Mouse (Mus musculus) forebrain, embryonic 16.5 days (tissue): ENCODE results near the gene Frmd4b. TPM values are rescaled to one million over a fixed set of nuclear protein-coding genes. Genes with fewer than 3 reads are reported as not detected.

Experiments
- ATAC-seq: fragments of 200-750 bp; cut with Nextera tagmentation; 2 replicates; pipeline ENCODE4 v1.8.0; 2017; ENCODE audit warnings: mild to moderate bottlenecking, moderate library complexity
- H3K27ac ChIP-seq: fragments of 300-500 bp; sonication (generic); 2 replicates; pipeline ENCODE4 v1.5.1; 2014; ENCODE audit warnings: low read length, control low read depth
- H3K27me3 ChIP-seq: fragments of 300-500 bp; sonication (generic); replicated peaks from 2 replicates; pipeline ENCODE4 v1.6.1; 2014; ENCODE audit warnings: low read length; ENCODE audit not compliant: control insufficient read depth, insufficient read depth
- H3K36me3 ChIP-seq: fragments of 300-500 bp; sonication (generic); 2 replicates; pipeline ENCODE4 v1.6.1; 2014; ENCODE audit not compliant: control insufficient read depth, insufficient read depth
- H3K4me1 ChIP-seq: fragments of 300-500 bp; sonication (generic); replicated peaks from 2 replicates; pipeline ENCODE4 v1.6.1; 2014; ENCODE audit warnings: low read length; ENCODE audit not compliant: control insufficient read depth, insufficient read depth
- H3K4me2 ChIP-seq: fragments of 300-500 bp; sonication (generic); 2 replicates; pipeline ENCODE4 v1.6.1; 2014; ENCODE audit warnings: mild to moderate bottlenecking, low read length, control low read depth
- H3K4me3 ChIP-seq: fragments of 300-500 bp; sonication (generic); replicated peaks from 2 replicates; pipeline ENCODE4 v1.5.1; 2014; ENCODE audit warnings: mild to moderate bottlenecking, low read length, control low read depth
- H3K9ac ChIP-seq: fragments of 300-500 bp; sonication (generic); replicated peaks from 2 replicates; pipeline ENCODE4 v1.6.1; 2014; ENCODE audit warnings: low read depth, low read length, control low read depth
- H3K9me3 ChIP-seq: fragments of 300-500 bp; sonication (generic); 2 replicates; pipeline ENCODE4 v1.6.1; 2016; ENCODE audit warnings: low read length; ENCODE audit not compliant: control insufficient read depth
- WGBS: fragments of 180-500 bp; shearing (Covaris S2); extraction: QIAGEN DNeasy Blood & Tissue Kit; methylation state at CpG from one replicate; pipeline ENCODE4 v1.1.7; 2014; 5-methylcytosine and 5-hydroxymethylcytosine counted together
- polyA plus RNA-seq: library from polyadenylated mRNA; unstranded; fragments of >200 nt; fragmentation: Nextera tagmentation; extraction: Ambion mirVana; gene quantifications from 2 replicates; pipeline ENCODE4 v1.2.1, GENCODE M21; 2015

Gene Frmd4b
- polyA plus RNA-seq, 1 experiment from 2014 or later, result 50.0 TPM

DNA sequence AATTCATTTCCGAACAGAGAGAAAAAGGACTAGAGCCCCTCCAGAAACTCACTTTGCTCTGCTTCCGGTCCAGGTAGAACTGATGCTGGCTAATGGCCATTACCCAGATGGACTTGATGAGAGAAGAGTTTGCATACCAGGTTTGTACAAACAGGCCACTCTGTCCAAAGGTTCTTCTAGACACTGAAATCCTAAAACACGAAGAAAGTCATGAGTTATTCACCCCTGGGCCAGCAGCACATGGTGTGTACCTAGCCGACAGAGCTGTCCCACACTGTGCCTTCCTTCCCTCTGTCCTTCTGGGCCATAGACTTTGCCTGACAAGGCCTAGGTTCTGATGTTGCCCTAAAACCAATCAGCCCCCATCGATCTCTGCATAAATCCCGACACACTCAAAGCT lies 308.8 kb downstream of the Frmd4b start:
- H3K4me1 ChIP-seq, result peaks cover 22% of the 10 kb centered on the region
- no peak overlapping the region for H3K4me3 ChIP-seq
- H3K4me2 ChIP-seq, result no peak overlapping the region
- H3K9ac ChIP-seq, result no peak overlapping the region
- H3K36me3 ChIP-seq, result no peaks in the 10 kb centered on the region
- H3K27me3 ChIP-seq, result no peaks in the 10 kb centered on the region
- 92% methylated on average over 6 of the region's 6 CpGs for WGBS
- H3K9me3 ChIP-seq, result no peaks in the 10 kb centered on the region
- H3K27ac ChIP-seq, result no peak overlapping the region
- ATAC-seq, result no peak

DNA sequence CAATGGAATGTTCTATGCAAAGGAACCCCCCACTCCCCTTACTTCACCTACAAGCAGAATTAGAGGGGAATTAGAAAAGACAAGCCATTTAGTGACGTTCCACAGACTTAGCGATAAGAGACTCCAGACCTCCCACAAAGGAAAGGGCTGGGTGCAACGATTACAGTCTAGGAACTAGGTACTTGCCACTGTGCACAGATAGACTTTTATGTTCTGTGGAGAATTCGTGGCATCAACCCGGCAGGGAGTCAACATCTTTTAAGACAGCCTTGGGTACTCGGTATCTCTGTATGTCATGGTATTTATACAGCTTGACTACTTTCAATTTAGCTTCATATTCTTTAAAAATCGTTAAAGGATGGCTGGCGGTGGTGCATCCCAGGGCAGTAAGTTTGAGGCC lies 310.1 kb downstream of the Frmd4b start:
- Histone ChIP-seq H3K27ac (no peak overlapping the region), H3K36me3 (no peaks in the 10 kb centered on the region; the same call in 1 of the 2 replicates), H3K4me2 (no peak overlapping the region), H3K4me1 (peaks cover 19% of the 10 kb centered on the region), H3K9ac (no peak overlapping the region), H3K4me3 (no peak overlapping the region), H3K9me3 (no peaks in the 10 kb centered on the region), H3K27me3 (no peaks in the 10 kb centered on the region)
- 67% methylated on average over 8 of the region's 8 CpGs for WGBS
- no peak for ATAC-seq

DNA sequence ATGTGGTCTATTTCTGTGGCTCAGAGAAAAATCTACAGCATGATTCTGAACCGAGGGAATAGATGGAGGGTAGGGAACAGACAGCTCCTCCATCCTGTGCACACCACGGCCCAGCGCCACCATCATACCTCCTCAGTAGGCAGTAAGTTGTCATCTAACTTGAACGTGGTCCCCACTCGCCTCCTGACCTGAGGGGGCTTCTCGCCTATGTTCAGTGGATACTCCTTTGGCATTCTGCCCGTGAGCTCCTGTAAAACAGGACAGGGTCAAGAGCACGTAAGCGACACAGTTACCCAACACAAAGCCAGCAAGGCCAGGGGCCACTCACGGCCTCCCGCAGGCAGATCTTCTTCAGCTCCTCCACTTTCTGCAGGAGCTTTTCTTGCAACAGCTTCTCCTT lies 311.0 kb downstream of the Frmd4b start:
- Histone ChIP-seq H3K36me3 (no peaks in the 10 kb centered on the region; the same call in 1 of the 2 replicates), H3K4me1 (peaks cover 13% of the 10 kb centered on the region), H3K27ac (no peak overlapping the region), H3K9ac (no peak overlapping the region), H3K4me2 (no peak overlapping the region), H3K27me3 (no peaks in the 10 kb centered on the region), H3K4me3 (no peak overlapping the region), H3K9me3 (no peaks in the 10 kb centered on the region)
- ATAC-seq, result no peak
- 85% methylated on average over 11 of the region's 11 CpGs for WGBS

DNA sequence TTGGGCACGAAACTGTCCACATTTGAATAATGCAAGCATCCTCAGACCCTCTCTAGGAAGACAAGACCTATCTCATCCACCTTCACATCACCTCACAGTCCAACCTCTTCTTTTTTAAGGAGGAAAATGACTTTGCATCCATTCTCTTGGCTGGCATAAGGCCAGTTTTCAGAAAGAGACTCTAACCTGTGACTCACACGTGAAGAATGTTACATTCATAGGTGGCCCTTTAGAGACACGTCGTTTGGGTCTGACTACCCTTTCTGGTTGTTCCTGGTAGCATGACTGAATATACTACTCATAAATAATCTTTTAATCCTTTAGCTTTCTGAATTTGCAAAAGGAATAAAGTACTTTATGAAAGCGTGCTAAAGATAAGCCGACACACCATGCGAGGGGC lies 311.9 kb downstream of the Frmd4b start:
- WGBS, result 76% methylated on average over 7 of the region's 7 CpGs
- no peaks in the 10 kb centered on the region; the same call in 1 of the 2 replicates for H3K36me3 ChIP-seq
- H3K9me3 ChIP-seq, result no peaks in the 10 kb centered on the region
- no peak overlapping the region for H3K27ac ChIP-seq
- H3K4me1 ChIP-seq, result peaks cover 9% of the 10 kb centered on the region; the same call in 1 of the 2 replicates
- H3K4me2 ChIP-seq, result no peak overlapping the region
- H3K27me3 ChIP-seq, result no peaks in the 10 kb centered on the region
- no peak overlapping the region for H3K9ac ChIP-seq
- no peak for ATAC-seq
- H3K4me3 ChIP-seq, result no peak overlapping the region

DNA sequence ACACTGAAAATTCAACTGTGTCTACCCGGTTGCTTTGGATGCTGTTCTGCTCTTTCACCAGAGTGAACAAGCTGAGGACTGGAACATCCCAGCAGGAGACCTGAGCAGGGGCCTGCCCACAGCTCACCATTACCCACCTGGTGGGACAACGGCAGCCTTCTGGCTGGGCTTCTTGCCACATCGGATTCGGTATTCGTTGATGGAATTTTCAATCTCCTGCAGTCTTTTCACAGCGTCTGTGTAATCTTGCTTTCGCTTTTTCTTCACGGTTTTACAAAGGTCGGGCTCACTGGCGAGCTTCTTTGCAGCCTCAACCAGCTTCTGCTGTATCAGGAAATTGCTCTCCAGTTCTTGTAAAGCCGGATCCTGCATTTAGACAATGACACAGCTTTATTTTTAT lies 312.3 kb downstream of the Frmd4b start:
- no peaks in the 10 kb centered on the region for H3K27me3 ChIP-seq
- H3K4me2 ChIP-seq, result no peak overlapping the region
- H3K9ac ChIP-seq, result no peak overlapping the region
- no peak overlapping the region for H3K27ac ChIP-seq
- peaks cover 2% of the 10 kb centered on the region for H3K36me3 ChIP-seq
- no peak for ATAC-seq
- peaks cover 9% of the 10 kb centered on the region; the same call in 1 of the 2 replicates for H3K4me1 ChIP-seq
- WGBS, result 51% methylated on average over 11 of the region's 11 CpGs
- H3K9me3 ChIP-seq, result no peaks in the 10 kb centered on the region
- H3K4me3 ChIP-seq, result no peak overlapping the region

DNA sequence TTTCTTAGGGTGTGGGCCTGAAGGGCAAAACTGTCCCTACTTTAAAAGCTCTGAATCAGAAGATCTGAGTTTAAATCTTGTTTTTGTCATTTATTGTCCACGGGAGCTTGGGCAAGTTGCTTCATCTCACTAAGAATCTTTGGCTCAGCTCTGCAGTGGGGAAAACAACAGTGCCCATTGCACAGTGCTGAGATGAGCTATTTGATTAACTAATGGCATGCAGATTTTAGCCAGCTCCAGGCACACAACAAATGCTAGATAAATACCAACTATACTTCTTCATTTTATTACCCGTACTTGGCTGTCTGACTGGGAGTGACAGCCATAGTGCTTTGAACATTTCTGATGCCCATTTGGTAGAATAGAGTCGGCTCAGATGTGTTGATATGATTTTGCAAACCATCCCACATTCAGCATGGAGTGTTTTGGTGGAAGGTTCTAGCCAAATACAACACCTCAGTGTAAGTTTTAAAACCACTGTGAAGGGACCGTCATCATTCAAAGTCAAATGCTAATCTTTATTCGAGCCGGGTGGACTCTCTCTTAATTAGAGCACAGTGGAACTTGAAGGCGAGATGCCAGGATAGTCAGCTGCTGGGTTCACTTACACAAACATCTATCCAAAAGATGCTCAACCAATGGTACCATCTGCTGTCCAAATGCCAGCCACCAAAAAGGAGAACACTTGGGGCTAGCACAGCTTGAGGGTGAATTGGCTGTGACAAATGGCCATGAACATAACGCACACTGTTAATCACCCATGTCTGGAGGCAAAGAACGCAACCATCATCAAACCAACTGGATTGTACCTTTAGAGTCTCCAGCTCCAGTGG lies 313.8 kb downstream of the Frmd4b start:
- H3K9me3 ChIP-seq, result no peaks in the 10 kb centered on the region
- H3K4me2 ChIP-seq, result no peak overlapping the region
- H3K27me3 ChIP-seq, result no peaks in the 10 kb centered on the region
- ATAC-seq, result peak; percentile 54; the same call in 1 of the 2 replicates
- no peak overlapping the region for H3K9ac ChIP-seq
- peaks cover 9% of the 10 kb centered on the region; the same call in 1 of the 2 replicates for H3K4me1 ChIP-seq
- no peak overlapping the region for H3K4me3 ChIP-seq
- H3K27ac ChIP-seq, result no peak overlapping the region
- H3K36me3 ChIP-seq, result peaks cover 4% of the 10 kb centered on the region
- WGBS, result 50% methylated on average over 9 of the region's 9 CpGs

DNA sequence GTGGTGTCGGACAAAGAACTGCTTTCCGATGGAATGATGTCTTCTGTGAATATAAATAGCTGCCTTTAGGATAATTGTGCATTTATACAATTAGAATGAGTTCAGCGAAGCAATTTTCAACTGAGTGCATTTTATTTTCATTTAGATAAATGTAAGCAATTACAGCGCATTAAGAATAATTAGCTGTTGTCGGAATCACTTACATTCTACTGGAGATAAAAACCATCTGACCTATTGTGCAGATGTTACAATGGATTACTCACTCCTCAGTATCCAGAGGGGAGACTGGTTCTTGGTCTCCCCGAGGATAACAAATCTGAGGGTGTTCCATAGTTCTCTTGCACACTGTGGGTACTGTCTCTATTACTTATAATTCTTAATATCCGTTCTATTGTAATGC lies 315.0 kb downstream of the Frmd4b start:
- H3K27ac ChIP-seq, result no peak overlapping the region
- H3K9ac ChIP-seq, result no peak overlapping the region
- peak; percentile 47; the same call in 1 of the 2 replicates for ATAC-seq
- no peaks in the 10 kb centered on the region for H3K9me3 ChIP-seq
- WGBS, result 52% methylated on average over 7 of the region's 7 CpGs
- H3K4me1 ChIP-seq, result peaks cover 9% of the 10 kb centered on the region; the same call in 1 of the 2 replicates
- no peak overlapping the region for H3K4me3 ChIP-seq
- H3K4me2 ChIP-seq, result no peak overlapping the region
- peaks cover 11% of the 10 kb centered on the region for H3K36me3 ChIP-seq
- no peaks in the 10 kb centered on the region for H3K27me3 ChIP-seq

DNA sequence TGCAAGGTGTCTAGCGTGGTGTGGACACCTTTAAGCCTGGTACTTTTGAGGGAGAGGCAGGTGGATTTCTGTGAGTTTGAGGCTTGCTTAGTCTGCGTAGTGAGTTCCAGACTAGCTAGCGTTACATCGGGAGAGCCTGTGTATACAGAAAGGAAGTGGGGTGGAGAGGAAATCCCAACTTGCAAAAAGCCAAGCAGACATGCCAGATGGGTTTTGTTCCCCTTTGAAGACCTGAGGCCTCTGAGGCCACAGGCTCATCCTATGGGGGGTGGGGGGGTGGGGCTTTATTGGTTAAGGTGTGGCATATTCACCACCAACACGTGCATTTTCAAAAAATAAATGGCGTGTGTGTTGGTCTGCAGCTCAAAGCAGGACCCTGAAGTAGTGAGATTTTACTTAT lies 316.7 kb downstream of the Frmd4b start:
- Histone ChIP-seq H3K9ac (no peak overlapping the region), H3K36me3 (peaks cover 19% of the 10 kb centered on the region), H3K4me1 (peaks cover 9% of the 10 kb centered on the region; the same call in 1 of the 2 replicates), H3K27me3 (no peaks in the 10 kb centered on the region), H3K4me2 (no peak overlapping the region), H3K4me3 (no peak overlapping the region), H3K27ac (no peak overlapping the region), H3K9me3 (no peaks in the 10 kb centered on the region)
- no peak for ATAC-seq
- 98% methylated on average over 6 of the region's 6 CpGs for WGBS

DNA sequence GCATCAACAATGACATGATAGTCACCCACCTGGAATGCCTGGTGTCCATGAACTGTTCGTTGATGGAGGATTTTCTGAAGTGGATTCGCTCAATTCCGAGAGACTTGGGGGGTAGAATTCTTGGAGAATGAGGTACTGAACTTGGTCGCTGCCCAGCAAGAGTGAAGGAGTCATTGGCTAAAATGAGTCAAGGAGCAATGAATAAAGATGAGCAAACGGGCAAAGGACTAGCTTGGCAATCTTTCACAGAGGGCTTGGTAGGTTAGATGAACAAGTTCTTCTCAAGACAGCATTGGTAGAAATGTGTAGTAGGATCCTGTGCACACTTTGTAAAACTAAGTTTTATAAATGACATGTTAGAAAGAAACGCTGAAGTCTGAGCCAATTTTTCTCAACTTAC lies 317.2 kb downstream of the Frmd4b start:
- no peak overlapping the region for H3K4me3 ChIP-seq
- H3K9ac ChIP-seq, result no peak overlapping the region
- WGBS, result 92% methylated on average over 6 of the region's 6 CpGs
- H3K4me2 ChIP-seq, result no peak overlapping the region
- H3K36me3 ChIP-seq, result peaks cover 24% of the 10 kb centered on the region
- no peak overlapping the region for H3K27ac ChIP-seq
- no peak for ATAC-seq
- peaks cover 9% of the 10 kb centered on the region; the same call in 1 of the 2 replicates for H3K4me1 ChIP-seq
- no peaks in the 10 kb centered on the region for H3K27me3 ChIP-seq
- H3K9me3 ChIP-seq, result no peaks in the 10 kb centered on the region
